Mouse (Mus musculus) liver, adult (tissue): ENCODE results near the gene Med28.

ENCODE experiments used
- GATA4 ChIP-seq: IDR thresholded peaks from 2 replicates; pipeline ENCODE4 v1.6.1; 2014; ENCODE audit warnings: mild to moderate bottlenecking, low read length; ENCODE audit not compliant: insufficient replicate concordance

Med28 gene

DNA sequence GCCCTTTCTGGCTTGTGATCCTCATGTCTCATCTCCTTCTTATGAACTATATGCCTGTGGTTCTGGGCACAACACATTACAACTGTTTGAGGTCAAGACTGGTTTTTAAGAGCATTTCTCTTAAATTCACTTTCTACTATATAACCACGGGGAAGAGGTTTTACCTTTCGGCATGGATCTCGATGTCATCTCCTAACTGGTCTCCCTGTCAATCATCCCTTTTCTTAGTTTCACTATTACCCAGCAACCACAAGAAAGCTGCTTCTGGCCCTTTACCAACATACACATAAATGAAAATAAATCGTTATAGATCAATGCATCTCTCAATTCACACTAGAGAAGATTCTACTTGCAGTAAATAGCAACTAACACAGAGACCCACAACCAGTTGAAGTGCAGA lies 15.1 kb downstream of the Med28 start:
- no peak for TF ChIP-seq GATA4

DNA sequence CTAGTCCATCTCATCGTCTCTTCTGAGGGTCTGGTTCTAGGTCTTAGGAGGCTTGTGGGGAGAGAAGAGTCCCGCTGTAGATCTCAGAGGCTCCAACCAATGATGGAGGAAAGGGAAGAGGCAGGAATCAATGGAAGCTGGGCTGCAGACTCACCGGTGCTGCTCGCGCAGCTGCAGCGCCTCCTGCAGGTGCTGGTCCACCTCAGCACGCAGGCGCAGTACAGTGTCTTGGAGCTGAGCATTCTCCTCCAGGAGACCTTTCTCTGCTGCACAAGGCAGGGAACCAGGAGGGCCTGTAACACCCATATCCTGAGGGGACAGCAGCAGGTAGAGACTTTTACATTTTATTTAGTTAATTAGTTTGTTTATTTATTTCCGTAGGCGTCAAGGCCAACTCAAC lies 19.5 kb downstream of the Med28 start:
- TF ChIP-seq GATA4, result no peak

DNA sequence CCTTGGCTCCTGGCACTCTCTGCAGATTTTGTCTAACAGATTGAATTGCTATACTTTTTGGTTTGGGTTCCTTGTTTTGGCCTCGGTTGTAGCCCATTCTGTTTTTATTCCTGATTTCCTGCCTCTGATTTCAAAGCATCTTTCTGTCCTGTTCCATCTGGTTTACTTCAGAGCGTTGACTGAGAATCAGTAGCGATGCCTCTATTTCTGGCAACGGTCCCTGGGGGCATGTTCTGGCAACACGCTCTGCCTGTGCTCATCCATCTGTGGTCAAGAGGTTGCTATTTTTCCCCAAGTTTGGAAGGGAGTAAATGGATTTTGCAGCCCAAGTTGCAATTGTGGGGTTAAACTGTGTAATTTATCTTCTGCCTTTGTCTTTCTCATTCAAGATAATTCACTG lies 23.3 kb downstream of the Med28 start:
- TF ChIP-seq GATA4, result no peak

DNA sequence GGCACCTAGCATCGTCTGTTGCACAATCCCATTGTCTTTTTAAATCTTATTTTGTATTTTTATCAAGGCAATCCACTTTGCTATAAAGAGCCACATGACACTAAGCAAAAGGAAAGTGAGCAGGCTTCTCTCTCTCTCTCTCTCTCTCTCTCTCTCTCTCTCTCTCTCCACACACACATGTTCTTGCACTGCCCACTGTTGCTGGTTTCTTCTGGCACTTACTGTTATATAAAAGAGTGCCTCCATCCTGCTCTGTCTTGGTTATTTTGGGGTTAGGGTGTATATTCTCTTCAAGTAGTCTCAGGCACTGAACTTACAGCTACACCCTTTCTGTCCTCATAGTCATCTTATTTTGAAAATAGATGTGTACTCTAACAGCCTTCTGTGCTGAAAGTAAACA lies 29.6 kb downstream of the Med28 start:
- TF ChIP-seq GATA4, result no peak

DNA sequence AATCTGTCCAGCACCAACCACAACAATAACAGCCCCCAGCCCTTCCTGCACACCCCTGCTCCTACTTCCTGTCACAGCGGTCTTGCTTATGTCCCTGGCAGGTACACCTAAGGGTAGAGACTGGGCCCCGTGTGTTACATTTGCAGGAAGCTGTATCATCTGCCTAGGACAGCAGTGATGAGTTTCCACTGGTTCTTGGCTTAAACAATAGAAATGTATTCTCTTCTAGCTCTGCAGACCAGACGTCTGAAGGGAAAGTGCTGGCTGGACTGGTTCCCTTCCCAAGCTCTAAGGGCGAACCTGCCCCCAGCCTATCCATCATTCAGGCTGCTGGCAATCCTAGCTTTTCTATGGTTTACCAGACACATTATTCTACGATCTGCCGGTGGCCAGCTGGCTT lies 44.0 kb downstream of the Med28 start:
- no peak for TF ChIP-seq GATA4

DNA sequence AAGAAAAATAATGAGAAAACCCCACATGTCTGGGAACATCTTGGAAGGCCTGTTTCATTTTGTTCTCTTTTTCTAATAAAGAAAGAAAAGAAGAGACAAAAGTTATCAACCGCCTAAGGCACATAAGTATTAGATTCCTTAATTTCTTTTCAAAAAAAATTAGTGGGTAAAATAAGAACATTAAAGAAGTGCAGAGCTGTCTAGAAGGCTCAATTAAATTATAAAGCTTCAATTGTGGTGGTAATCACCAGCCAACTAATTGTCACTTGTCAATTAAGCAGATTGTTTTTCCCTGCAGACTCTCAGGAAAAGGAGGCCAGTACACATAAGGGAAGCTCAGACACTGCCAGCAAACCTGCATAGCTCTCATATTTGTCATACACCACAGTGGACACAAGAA lies 45.8 kb downstream of the Med28 start:
- no peak for TF ChIP-seq GATA4

DNA sequence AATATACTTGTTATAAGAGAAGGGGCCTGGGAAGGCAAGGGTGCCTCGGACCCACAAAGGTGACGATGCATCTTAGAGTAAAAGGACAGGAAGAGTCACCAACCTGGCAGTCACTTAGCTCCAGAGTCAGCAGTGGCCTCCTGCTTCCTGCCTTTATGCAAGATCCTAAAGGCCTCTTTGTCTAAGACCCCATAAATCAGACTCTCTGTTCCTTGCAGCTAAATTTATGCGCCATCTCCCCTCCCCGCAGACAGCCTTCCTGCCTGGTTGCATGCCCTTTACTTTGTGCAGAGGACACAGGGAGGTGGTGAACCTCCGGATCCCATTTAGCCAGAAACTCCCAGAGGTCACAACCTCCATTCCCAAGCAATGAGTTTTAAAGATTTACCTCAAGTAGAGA lies 52.8 kb downstream of the Med28 start:
- no peak for TF ChIP-seq GATA4

DNA sequence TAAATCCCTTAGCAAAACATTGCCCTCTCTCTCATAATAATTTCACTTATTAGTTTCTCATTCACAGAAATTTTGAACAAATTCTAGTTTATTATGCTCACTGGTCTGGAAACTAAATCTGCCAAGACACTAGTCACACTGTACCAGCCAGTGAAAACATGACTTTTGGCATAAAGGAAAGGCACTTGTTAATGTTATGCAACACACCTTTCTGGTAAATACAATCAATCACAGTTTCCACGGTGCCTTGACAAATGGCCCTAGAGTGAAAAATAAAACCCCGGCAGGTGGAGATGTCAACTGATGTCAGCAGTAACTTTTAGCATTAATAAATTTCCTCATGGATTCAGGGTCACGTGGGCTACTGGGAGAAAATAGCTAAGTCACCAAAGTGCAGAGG lies 56.7 kb downstream of the Med28 start:
- no peak for TF ChIP-seq GATA4

DNA sequence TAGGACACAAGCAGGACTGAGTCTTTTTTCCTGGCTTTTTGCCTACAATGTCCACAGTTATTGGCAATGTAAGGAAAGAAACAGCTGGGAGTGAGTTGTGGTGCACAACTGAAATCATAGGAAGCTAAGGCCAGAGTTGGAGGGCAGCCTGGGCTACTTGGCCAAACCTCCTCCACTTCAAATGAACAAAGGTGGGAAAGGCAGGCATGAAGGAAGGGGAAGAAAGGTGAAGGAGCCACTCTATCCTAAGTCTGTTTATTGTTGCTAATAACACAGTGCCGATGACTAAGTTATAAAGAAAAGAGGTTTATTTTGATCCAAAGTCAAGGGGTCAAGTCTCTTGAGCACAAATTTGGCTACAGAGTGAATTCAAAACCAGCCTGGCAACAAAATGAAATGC lies 57.3 kb downstream of the Med28 start:
- no peak for TF ChIP-seq GATA4
